Mouse (Mus musculus) cortical plate, adult 2 months (tissue): ENCODE results near the gene Tac4.

Experiments used
- CTCF ChIP-seq: fragments of 200-500 bp; IDR thresholded peaks from 2 replicates; pipeline ENCODE4 v1.5.1; 2011; ENCODE audit warnings: mild to moderate bottlenecking, control low read depth, low read length; ENCODE audit not compliant: insufficient read depth; ENCODE audit errors: extremely low read depth
- POLR2A ChIP-seq: fragments of 200-500 bp; IDR thresholded peaks from 2 replicates; pipeline ENCODE4 v1.6.1; 2011; ENCODE audit warnings: mild to moderate bottlenecking, low read length, control low read depth; ENCODE audit not compliant: insufficient read depth; ENCODE audit errors: extremely low read depth

DNA sequence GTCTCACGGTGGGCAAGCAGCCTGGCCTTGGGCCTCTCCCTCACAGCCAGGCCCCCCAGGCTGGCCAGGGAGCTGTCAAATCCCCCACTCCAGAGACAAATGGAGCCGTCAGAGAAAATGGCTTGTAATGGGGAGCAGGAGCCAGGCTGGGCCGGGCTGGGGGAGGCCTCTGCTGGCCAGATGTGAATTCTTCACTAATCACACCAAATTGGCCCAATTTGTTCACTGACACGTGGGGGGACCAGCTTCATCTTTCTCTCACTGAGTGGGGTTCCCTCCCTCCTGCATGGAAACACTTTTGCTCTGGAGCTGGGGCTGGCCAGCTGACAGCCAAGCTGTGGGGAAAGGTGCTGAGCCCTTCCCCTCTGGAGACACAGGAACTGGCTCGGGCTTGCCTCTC lies 47.0 kb upstream of the Tac4 start:
- TF ChIP-seq CTCF (no peak), POLR2A (no peak)
